Mouse (Mus musculus): Measurements from ENCODE around the gene Tff1. TPM values are rescaled to one million over a fixed set of nuclear protein-coding genes. Genes with fewer than 3 reads are reported as not detected.

Tff1 gene
- total and polyA plus RNA-seq, 3 experiments: not detected

DNA sequence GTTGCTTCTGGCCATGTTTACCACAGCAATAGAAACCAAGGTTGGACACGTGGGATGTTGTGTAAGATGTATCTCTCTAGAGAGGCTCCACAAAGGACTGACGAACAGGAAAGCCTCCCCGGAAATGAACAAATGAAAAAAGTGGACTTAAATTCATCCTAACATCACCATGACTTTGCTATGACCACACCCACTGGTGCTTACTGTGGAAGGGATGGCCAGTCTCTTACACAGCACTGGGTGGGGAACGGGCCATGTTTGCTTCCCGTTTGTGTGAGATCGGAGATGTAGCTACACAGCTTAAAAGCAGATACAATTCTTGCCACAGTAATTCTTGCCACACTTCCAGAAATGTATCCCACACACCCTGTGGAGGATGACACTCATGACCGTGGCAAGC lies 31.2 kb upstream of the Tff1 start:
- no peaks in the 10 kb centered on the region for H3K9me3 ChIP-seq (replicated peaks; ENCODE audit: insufficient read depth, low read length)
- DNase-seq (ENCODE audit: low read depth, low spot score): no peak
- peaks cover 0 to 4% of the 10 kb centered on the region in 2 experiments; a peak in 1 of 4 replicates for H3K4me1 ChIP-seq (ENCODE audit: control insufficient read depth in 1 of 2, insufficient read depth in 2 of 2, low read length in 2 of 2)
- no peak for TF ChIP-seq CHD2 (IDR thresholded peaks at IDR 0.05; ENCODE audit: low read length)
- TF ChIP-seq MEF2A (IDR thresholded peaks at IDR 0.05; ENCODE audit: extremely low read depth, insufficient replicate concordance, low read depth, low read length, poor library complexity, severe bottlenecking): no peak
- no peak for TF ChIP-seq ETS1 (IDR thresholded peaks at IDR 0.05; ENCODE audit: low read depth, low read length)
- TF ChIP-seq NELFE (IDR thresholded peaks at IDR 0.05; ENCODE audit: low read depth, low read length): no peak
- TF ChIP-seq HCFC1 (IDR thresholded peaks at IDR 0.05; ENCODE audit: low read depth, low read length): no peak
- no peak for TF ChIP-seq CHD1 (IDR thresholded peaks at IDR 0.05; ENCODE audit: low read depth, low read length)
- no peak for TF ChIP-seq MAZ (IDR thresholded peaks at IDR 0.05; ENCODE audit: low read depth, low read length)
- TF ChIP-seq ZMIZ1 (IDR thresholded peaks at IDR 0.05; ENCODE audit: low read depth, low read length): no peak
- TF ChIP-seq ELF1 (IDR thresholded peaks at IDR 0.05; ENCODE audit: low read depth, low read length): no peak
- TF ChIP-seq RCOR1 (IDR thresholded peaks at IDR 0.05; ENCODE audit: low read depth, low read length): no peak
- no peak for TF ChIP-seq POLR2AphosphoS5 (IDR thresholded peaks at IDR 0.05; ENCODE audit: borderline replicate concordance, low read depth, low read length)
- TF ChIP-seq UBTF (IDR thresholded peaks at IDR 0.05; ENCODE audit: borderline replicate concordance, insufficient read depth, low read depth, low read length): no peak
- no peak for TF ChIP-seq MAX (IDR thresholded peaks at IDR 0.05; ENCODE audit: low read length)
- no peak for TF ChIP-seq EP300 (IDR thresholded peaks at IDR 0.05; ENCODE audit: low read depth in 1 of 2, low read length in 2 of 2)
- TF ChIP-seq NRF1 (IDR thresholded peaks at IDR 0.05; ENCODE audit: insufficient read depth, low read depth, low read length, poor library complexity, severe bottlenecking): no peak
- TF ChIP-seq RAD21 (IDR thresholded peaks at IDR 0.05; ENCODE audit: low read depth, low read length): no peak
- TF ChIP-seq MXI1 (IDR thresholded peaks at IDR 0.05; ENCODE audit: low read depth, low read length): no peak
- no peak for TF ChIP-seq USF1 (IDR thresholded peaks at IDR 0.05; ENCODE audit: low read depth, low read length)
- TF ChIP-seq TBP (IDR thresholded peaks at IDR 0.05; ENCODE audit: low read depth, low read length): no peak
- no peak for TF ChIP-seq JUND (IDR thresholded peaks at IDR 0.05; ENCODE audit: low read depth, low read length)
- H3K4me3 ChIP-seq (ENCODE audit: control insufficient read depth in 1 of 2, insufficient read depth in 1 of 2, low read depth in 2 of 2, low read length in 2 of 2): no peak overlapping the region
- no peaks in the 10 kb centered on the region; a peak in 1 of 4 replicates for H3K27me3 ChIP-seq (ENCODE audit: control insufficient read depth in 1 of 2, insufficient read depth in 2 of 2, low read length in 2 of 2)
- H3K79me2 ChIP-seq (ENCODE audit: control insufficient read depth, insufficient read depth, low read length, poor library complexity): no peaks in the 10 kb centered on the region
- no peak overlapping the region for H3K27ac ChIP-seq (ENCODE audit: control insufficient read depth, low read depth, low read length)
- no peak overlapping the region for H3K9ac ChIP-seq (ENCODE audit: control insufficient read depth, low read depth, low read length, poor library complexity, severe bottlenecking)
- H3K36me3 ChIP-seq (ENCODE audit: control insufficient read depth in 1 of 2, insufficient read depth in 2 of 2, low read length in 2 of 2): 0 out of 4 replicates have a peak, but pooled peaks cover 0 to 2% of the 10 kb centered on the region in 2 experiments

DNA sequence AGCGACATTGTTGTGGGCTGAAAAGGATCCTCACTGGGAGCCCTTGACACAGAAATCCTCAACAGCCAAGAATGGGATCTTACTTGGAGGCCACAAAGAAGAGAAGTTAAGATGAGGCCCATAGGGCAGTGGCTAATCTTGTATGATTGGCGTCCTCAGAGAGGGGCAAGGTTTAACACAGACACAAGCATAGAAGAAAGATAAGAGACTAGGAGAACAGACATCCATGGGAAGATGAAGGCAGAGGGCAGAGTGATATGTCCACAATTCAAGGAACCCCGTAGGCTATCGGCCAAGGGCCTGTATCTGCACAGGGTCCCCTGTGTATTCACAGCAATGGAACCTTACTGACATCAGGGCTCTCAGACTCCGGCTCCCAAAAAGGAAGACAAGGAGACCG lies 30.1 kb upstream of the Tff1 start:
- DNase-seq (ENCODE audit: low read depth, low spot score): no peak
- H3K4me3 ChIP-seq (ENCODE audit: control insufficient read depth in 1 of 2, insufficient read depth in 1 of 2, low read depth in 2 of 2, low read length in 2 of 2): no peak overlapping the region
- H3K27ac ChIP-seq (ENCODE audit: control insufficient read depth, low read depth, low read length): no peak overlapping the region
- H3K4me1 ChIP-seq (ENCODE audit: control insufficient read depth in 1 of 2, insufficient read depth in 2 of 2, low read length in 2 of 2): peaks cover 0 to 4% of the 10 kb centered on the region in 2 experiments; a peak in 1 of 4 replicates
- H3K9ac ChIP-seq (ENCODE audit: control insufficient read depth, low read depth, low read length, poor library complexity, severe bottlenecking): no peak overlapping the region
- H3K79me2 ChIP-seq (ENCODE audit: control insufficient read depth, insufficient read depth, low read length, poor library complexity): no peaks in the 10 kb centered on the region
- H3K36me3 ChIP-seq (ENCODE audit: control insufficient read depth in 1 of 2, insufficient read depth in 2 of 2, low read length in 2 of 2): 0 out of 4 replicates have a peak, but pooled peaks cover 0 to 2% of the 10 kb centered on the region in 2 experiments
- TF ChIP-seq ZKSCAN1 (IDR thresholded peaks at IDR 0.05; ENCODE audit: low read depth, low read length): no peak
- no peak for TF ChIP-seq KAT2A (conservative IDR thresholded peaks at IDR 0.05; ENCODE audit: low read depth, low read length)
- TF ChIP-seq GATA1 (IDR thresholded peaks at IDR 0.05; ENCODE audit: low read depth, low read length): no peak
- TF ChIP-seq ELF1 (IDR thresholded peaks at IDR 0.05; ENCODE audit: low read depth, low read length): no peak
- TF ChIP-seq POLR2A (IDR thresholded peaks at IDR 0.05; ENCODE audit: control insufficient read depth in 1 of 2, insufficient read depth in 1 of 2, low read depth in 1 of 2, low read length in 2 of 2, poor library complexity in 1 of 2): no peak
- no peak for TF ChIP-seq GABPA (IDR thresholded peaks at IDR 0.05; ENCODE audit: low read depth, low read length)
- no peak for TF ChIP-seq MAX (IDR thresholded peaks at IDR 0.05; ENCODE audit: low read length)
- no peak for TF ChIP-seq MYC (IDR thresholded peaks at IDR 0.05; ENCODE audit: low read depth, low read length)
- H3K9me3 ChIP-seq (replicated peaks; ENCODE audit: insufficient read depth, low read length): no peaks in the 10 kb centered on the region
- H3K27me3 ChIP-seq (ENCODE audit: control insufficient read depth in 1 of 2, insufficient read depth in 2 of 2, low read length in 2 of 2): no peaks in the 10 kb centered on the region
